Mouse (Mus musculus): ENCODE results near the gene Herc4. TPM values are rescaled to one million over a fixed set of nuclear protein-coding genes. Genes with fewer than 3 reads are reported as not detected.

Gene Herc4
- polyA plus RNA-seq, 2 experiments, result 21.5 to 33.7 TPM

- H3K4me3 ChIP-seq (ENCODE audit: insufficient read depth in 1 of 2, low read depth in 2 of 2, low read length in 2 of 2), result no peak overlapping the region
- WGBS (ENCODE audit: insufficient replicate concordance), result 60% methylated on average over 5 of the region's 5 CpGs
- TF ChIP-seq CTCF (IDR thresholded peaks at IDR 0.05; ENCODE audit: low read depth) (no peak), EP300 (IDR thresholded peaks at IDR 0.05; ENCODE audit: low read depth) (no peak)
Observed at GRCm38 (mm10) chr10:63352111-63352510, 108.5 kb downstream of the Herc4 start.

GRCm38 (mm10) chr10:63360502-63360901 lies 116.9 kb downstream of the Herc4 start:
- no peak overlapping the region for H3K4me3 ChIP-seq (ENCODE audit: insufficient read depth in 1 of 2, low read depth in 2 of 2, low read length in 2 of 2)
- no peak overlapping the region for H3K27ac ChIP-seq
- no peak overlapping the region for H3K4me2 ChIP-seq (ENCODE audit: low read depth)
- TF ChIP-seq EP300 (IDR thresholded peaks at IDR 0.05; ENCODE audit: low read depth) (no peak), CTCF (IDR thresholded peaks at IDR 0.05; ENCODE audit: low read depth) (no peak)
- no peaks in the 10 kb centered on the region for H3K27me3 ChIP-seq (ENCODE audit: control insufficient read depth, insufficient read depth, low read length)
- no peak for ATAC-seq (ENCODE audit: insufficient read depth)
- H3K9ac ChIP-seq (replicated peaks), result no peak overlapping the region
- WGBS (ENCODE audit: insufficient replicate concordance), result 17% methylated on average over 1 of the region's 1 CpGs
- no peaks in the 10 kb centered on the region for H3K36me3 ChIP-seq (replicated peaks; ENCODE audit: control insufficient read depth, insufficient read depth, low read depth)
- DNase-seq (ENCODE audit: low read depth in 3 of 3, low spot score in 3 of 3), result no peak
- H3K4me1 ChIP-seq (replicated peaks; ENCODE audit: control insufficient read depth in 2 of 2, insufficient read depth in 2 of 2, low read length in 1 of 2), result no peaks in the 10 kb centered on the region
- H3K9me3 ChIP-seq (ENCODE audit: control insufficient read depth, low read length), result no peaks in the 10 kb centered on the region

More at GRCm38 (mm10) chr10:63352111-63352510, 108.5 kb downstream of the Herc4 start:
- Histone ChIP-seq H3K27me3 (ENCODE audit: control insufficient read depth, insufficient read depth, low read length) (no peaks in the 10 kb centered on the region), H3K4me2 (ENCODE audit: low read depth) (no peak overlapping the region), H3K36me3 (replicated peaks; ENCODE audit: control insufficient read depth, insufficient read depth, low read depth) (no peaks in the 10 kb centered on the region), H3K4me1 (replicated peaks; ENCODE audit: control insufficient read depth in 2 of 2, insufficient read depth in 2 of 2, low read length in 1 of 2) (no peaks in the 10 kb centered on the region), H3K9ac (replicated peaks) (no peak overlapping the region), H3K27ac (no peak overlapping the region), H3K9me3 (ENCODE audit: control insufficient read depth, low read length) (no peaks in the 10 kb centered on the region)
- ATAC-seq (ENCODE audit: insufficient read depth) (no peak), DNase-seq (ENCODE audit: low read depth in 3 of 3, low spot score in 3 of 3) (no peak)

- Histone ChIP-seq H3K9me3 (ENCODE audit: control insufficient read depth, low read length) (no peaks in the 10 kb centered on the region), H3K4me2 (ENCODE audit: low read depth) (no peak overlapping the region), H3K4me3 (ENCODE audit: insufficient read depth in 1 of 2, low read depth in 2 of 2, low read length in 2 of 2) (no peak overlapping the region), H3K27ac (no peak overlapping the region), H3K9ac (replicated peaks) (no peak overlapping the region), H3K27me3 (ENCODE audit: control insufficient read depth, insufficient read depth, low read length) (no peaks in the 10 kb centered on the region), H3K4me1 (replicated peaks; ENCODE audit: control insufficient read depth in 2 of 2, insufficient read depth in 2 of 2, low read length in 1 of 2) (no peaks in the 10 kb centered on the region), H3K36me3 (replicated peaks; ENCODE audit: control insufficient read depth, insufficient read depth, low read depth) (no peaks in the 10 kb centered on the region)
- 56% methylated on average over 7 of the region's 7 CpGs for WGBS (ENCODE audit: insufficient replicate concordance)
- ATAC-seq (ENCODE audit: insufficient read depth), result no peak
- no peak for TF ChIP-seq CTCF (IDR thresholded peaks at IDR 0.05; ENCODE audit: low read depth)
- TF ChIP-seq EP300 (IDR thresholded peaks at IDR 0.05; ENCODE audit: low read depth), result no peak
- no peak for DNase-seq (ENCODE audit: low read depth in 3 of 3, low spot score in 3 of 3)
Observed at GRCm38 (mm10) chr10:63365918-63366455, 122.4 kb downstream of the Herc4 start.

GRCm38 (mm10) chr10:63367386-63367785 lies 123.8 kb downstream of the Herc4 start:
- Histone ChIP-seq H3K27ac (no peak overlapping the region), H3K4me2 (ENCODE audit: low read depth) (no peak overlapping the region), H3K4me1 (replicated peaks; ENCODE audit: control insufficient read depth in 2 of 2, insufficient read depth in 2 of 2, low read length in 1 of 2) (no peaks in the 10 kb centered on the region), H3K27me3 (ENCODE audit: control insufficient read depth, insufficient read depth, low read length) (no peaks in the 10 kb centered on the region), H3K9me3 (ENCODE audit: control insufficient read depth, low read length) (no peaks in the 10 kb centered on the region), H3K36me3 (replicated peaks; ENCODE audit: control insufficient read depth, insufficient read depth, low read depth) (no peaks in the 10 kb centered on the region), H3K9ac (replicated peaks) (no peak overlapping the region), H3K4me3 (ENCODE audit: insufficient read depth in 1 of 2, low read depth in 2 of 2, low read length in 2 of 2) (no peak overlapping the region)
- TF ChIP-seq CTCF (IDR thresholded peaks at IDR 0.05; ENCODE audit: low read depth), result no peak
- no peak for TF ChIP-seq EP300 (IDR thresholded peaks at IDR 0.05; ENCODE audit: low read depth)
- DNase-seq (ENCODE audit: low read depth in 3 of 3, low spot score in 3 of 3) (no peak), ATAC-seq (ENCODE audit: insufficient read depth) (no peak)
- 64% methylated on average over 6 of the region's 6 CpGs for WGBS (ENCODE audit: insufficient replicate concordance)

Other genes with a start within 250 kb of the Herc4 start
- 13.8 and 23.2 TPM in 2 replicates for gene Hnrnph3, start 219.6 kb upstream of the Herc4 start, polyA plus RNA-seq (2012; rRNA removed)
- 12.4 and 13.6 TPM in 2 replicates for gene Hnrnph3, start 219.6 kb upstream of the Herc4 start, polyA plus RNA-seq (2014; fragmentation: Nextera tagmentation; extraction: Ambion mirVana)
- gene Pbld2, start 219.5 kb upstream of the Herc4 start, polyA plus RNA-seq (2012; rRNA removed), result 1.8 and 2.0 TPM in 2 replicates
- gene Pbld2, start 219.5 kb upstream of the Herc4 start, polyA plus RNA-seq (2014; fragmentation: Nextera tagmentation; extraction: Ambion mirVana), result 2.3 and 2.7 TPM in 2 replicates
- gene Pbld1, start 183.6 kb upstream of the Herc4 start, polyA plus RNA-seq (2012; rRNA removed), result 3.1 and 3.8 TPM in 2 replicates
- 4.9 and 5.2 TPM in 2 replicates for gene Pbld1, start 183.6 kb upstream of the Herc4 start, polyA plus RNA-seq (2014; fragmentation: Nextera tagmentation; extraction: Ambion mirVana)
- gene Atoh7, start 144.2 kb upstream of the Herc4 start, polyA plus RNA-seq (2012; rRNA removed), result 0.02 TPM in 1 of 2 replicates, not detected in the other
- not detected in 2 replicates for gene Atoh7, start 144.2 kb upstream of the Herc4 start, polyA plus RNA-seq (2014; fragmentation: Nextera tagmentation; extraction: Ambion mirVana)
- 0.02 and 0.03 TPM in 2 replicates for gene Mypn, start 39.9 kb upstream of the Herc4 start, polyA plus RNA-seq (2012; rRNA removed)
- gene Mypn, start 39.9 kb upstream of the Herc4 start, polyA plus RNA-seq (2014; fragmentation: Nextera tagmentation; extraction: Ambion mirVana), result 0.05 and 0.13 TPM in 2 replicates
- 5.5 and 8.4 TPM in 2 replicates for gene Sirt1, start 137.9 kb downstream of the Herc4 start, polyA plus RNA-seq (2012; rRNA removed)
- gene Sirt1, start 137.9 kb downstream of the Herc4 start, polyA plus RNA-seq (2014; fragmentation: Nextera tagmentation; extraction: Ambion mirVana), result 3.8 and 4.7 TPM in 2 replicates
- 2.4 and 8.3 TPM in 2 replicates for gene Dnajc12, start 138.6 kb downstream of the Herc4 start, polyA plus RNA-seq (2012; rRNA removed)
- 16.3 and 20.1 TPM in 2 replicates for gene Dnajc12, start 138.6 kb downstream of the Herc4 start, polyA plus RNA-seq (2014; fragmentation: Nextera tagmentation; extraction: Ambion mirVana)
- gene Gm7075, start 178.0 kb downstream of the Herc4 start, polyA plus RNA-seq (2012; rRNA removed), result 0.34 TPM in 1 of 2 replicates, not detected in the other
- gene Gm7075, start 178.0 kb downstream of the Herc4 start, polyA plus RNA-seq (2014; fragmentation: Nextera tagmentation; extraction: Ambion mirVana), result not detected in 2 replicates
- 0.01 and 0.03 TPM in 2 replicates for gene Ctnna3, start 186.3 kb downstream of the Herc4 start, polyA plus RNA-seq (2012; rRNA removed)
- gene Ctnna3, start 186.3 kb downstream of the Herc4 start, polyA plus RNA-seq (2014; fragmentation: Nextera tagmentation; extraction: Ambion mirVana), result not detected in 2 replicates